Mouse (Mus musculus): ENCODE measurements around the gene Cstb. TPM values are rescaled to one million over a fixed set of nuclear protein-coding genes. Genes with fewer than 3 reads are reported as not detected.

The Cstb gene
- polyA plus RNA-seq, 1 experiment from 2014 or later: 490 TPM

DNA sequence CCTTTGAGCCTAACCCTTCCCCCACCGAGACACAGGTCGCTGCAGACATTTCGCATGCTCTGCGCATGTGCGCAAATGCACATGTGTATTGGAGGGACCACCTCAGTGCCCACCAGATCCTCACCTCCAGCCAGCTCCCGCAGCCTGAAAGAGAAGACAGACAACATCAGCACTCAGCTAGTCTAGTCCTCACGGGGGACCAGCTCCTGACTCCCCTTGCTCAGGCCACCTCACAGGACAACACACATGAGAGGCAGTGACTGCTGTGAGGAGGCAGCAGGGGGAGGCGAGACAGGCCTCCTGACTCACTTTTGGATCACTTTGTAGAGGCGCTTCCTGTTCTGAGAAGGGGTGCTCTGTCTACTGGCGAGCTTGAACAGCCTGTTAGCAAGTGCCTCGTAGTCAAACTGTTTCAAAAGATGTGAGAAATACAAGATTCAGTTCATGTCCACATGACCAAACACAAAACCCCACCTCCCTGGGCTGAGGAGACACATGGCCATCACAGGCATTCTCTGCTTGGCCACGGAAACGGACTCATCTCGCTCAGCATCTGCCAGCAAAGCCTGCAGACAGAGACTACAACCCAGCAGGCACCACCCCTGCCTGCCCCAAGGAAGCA lies 23.1 kb upstream of the Cstb start:
- DNase-seq (ENCODE audit: low spot score) (no peak), ATAC-seq (no peak)
- WGBS: 91% methylated on average over 14 of the region's 14 CpGs
- H3K9me3 ChIP-seq (ENCODE audit: low read length): no peaks in the 10 kb centered on the region
- H3K4me2 ChIP-seq (replicated peaks; ENCODE audit: low read depth, low read length): no peak overlapping the region
- peaks cover 53% of the 10 kb centered on the region for H3K36me3 ChIP-seq (ENCODE audit: insufficient read depth, low read length)
- H3K27me3 ChIP-seq (replicated peaks; ENCODE audit: insufficient read depth, low read length): no peaks in the 10 kb centered on the region
- no peak overlapping the region for H3K9ac ChIP-seq (replicated peaks; ENCODE audit: low read depth)
- H3K27ac ChIP-seq (ENCODE audit: low read length): no peak overlapping the region
- TF ChIP-seq CTCF (IDR thresholded peaks at IDR 0.05) (no peak), EP300 (IDR thresholded peaks at IDR 0.05) (no peak)
- no peaks in the 10 kb centered on the region for H3K4me1 ChIP-seq (ENCODE audit: insufficient read depth, low read depth, low read length)
- no peak overlapping the region for H3K4me3 ChIP-seq (ENCODE audit: low read depth, low read length)

DNA sequence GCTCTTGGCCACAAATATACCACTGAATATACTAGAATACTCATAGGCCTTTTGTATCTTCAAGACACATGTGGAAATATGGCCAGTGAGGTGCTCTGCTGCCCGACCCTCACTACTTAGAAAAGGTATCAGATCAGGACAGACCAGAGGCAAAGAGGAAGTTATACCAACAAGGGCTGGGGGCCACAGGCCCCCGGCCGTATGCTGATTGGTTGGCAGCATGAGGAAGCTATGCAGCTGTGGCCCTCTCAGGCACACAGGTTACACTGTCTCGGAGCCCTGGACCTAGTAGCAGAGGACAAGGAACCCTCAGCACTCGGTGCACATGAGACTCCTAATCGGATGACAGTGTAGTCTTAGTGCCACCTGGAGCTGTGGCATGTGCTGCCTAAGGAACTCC lies 19.3 kb upstream of the Cstb start:
- Histone ChIP-seq H3K9ac (replicated peaks; ENCODE audit: low read depth) (no peak overlapping the region), H3K9me3 (ENCODE audit: low read length) (no peaks in the 10 kb centered on the region), H3K27ac (ENCODE audit: low read length) (no peak overlapping the region), H3K4me3 (ENCODE audit: low read depth, low read length) (no peak overlapping the region), H3K4me1 (ENCODE audit: insufficient read depth, low read depth, low read length) (no peaks in the 10 kb centered on the region), H3K36me3 (ENCODE audit: insufficient read depth, low read length) (peaks cover 62% of the 10 kb centered on the region), H3K27me3 (replicated peaks; ENCODE audit: insufficient read depth, low read length) (no peaks in the 10 kb centered on the region), H3K4me2 (replicated peaks; ENCODE audit: low read depth, low read length) (no peak overlapping the region)
- 88% methylated on average over 6 of the region's 6 CpGs for whole genome bisulfite sequencing
- TF ChIP-seq CTCF (IDR thresholded peaks at IDR 0.05): no peak
- no peak for TF ChIP-seq EP300 (IDR thresholded peaks at IDR 0.05)
- DNase-seq (ENCODE audit: low spot score): no peak
- no peak for ATAC-seq

DNA sequence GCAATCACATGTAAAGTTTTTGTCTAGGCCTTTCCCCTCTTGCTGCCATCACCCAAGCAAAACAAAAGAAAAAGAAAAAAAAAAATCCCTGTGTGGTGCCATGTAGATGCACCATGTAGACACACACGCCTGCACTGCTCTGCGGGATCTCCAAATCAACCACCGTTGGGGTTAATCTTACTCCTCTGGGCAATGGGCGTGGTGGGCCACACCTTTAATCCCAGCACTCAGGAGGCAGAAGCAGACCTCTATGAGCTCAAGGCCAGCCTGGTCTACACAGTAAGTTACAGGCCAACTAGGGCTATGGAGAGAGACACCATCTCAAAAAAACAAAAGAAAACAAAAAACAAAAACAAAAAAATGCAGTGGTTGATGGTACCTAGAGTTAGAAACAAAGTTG lies 18.3 kb upstream of the Cstb start:
- WGBS: 88% methylated on average over 4 of the region's 4 CpGs
- Histone ChIP-seq H3K4me1 (ENCODE audit: insufficient read depth, low read depth, low read length) (no peaks in the 10 kb centered on the region), H3K4me3 (ENCODE audit: low read depth, low read length) (no peak overlapping the region), H3K27ac (ENCODE audit: low read length) (no peak overlapping the region), H3K4me2 (replicated peaks; ENCODE audit: low read depth, low read length) (no peak overlapping the region), H3K9ac (replicated peaks; ENCODE audit: low read depth) (no peak overlapping the region), H3K9me3 (ENCODE audit: low read length) (no peaks in the 10 kb centered on the region), H3K36me3 (ENCODE audit: insufficient read depth, low read length) (peaks cover 53% of the 10 kb centered on the region), H3K27me3 (replicated peaks; ENCODE audit: insufficient read depth, low read length) (no peaks in the 10 kb centered on the region)
- ATAC-seq (no peak), DNase-seq (ENCODE audit: low spot score) (no peak)
- TF ChIP-seq CTCF (IDR thresholded peaks at IDR 0.05) (no peak), EP300 (IDR thresholded peaks at IDR 0.05) (no peak)

DNA sequence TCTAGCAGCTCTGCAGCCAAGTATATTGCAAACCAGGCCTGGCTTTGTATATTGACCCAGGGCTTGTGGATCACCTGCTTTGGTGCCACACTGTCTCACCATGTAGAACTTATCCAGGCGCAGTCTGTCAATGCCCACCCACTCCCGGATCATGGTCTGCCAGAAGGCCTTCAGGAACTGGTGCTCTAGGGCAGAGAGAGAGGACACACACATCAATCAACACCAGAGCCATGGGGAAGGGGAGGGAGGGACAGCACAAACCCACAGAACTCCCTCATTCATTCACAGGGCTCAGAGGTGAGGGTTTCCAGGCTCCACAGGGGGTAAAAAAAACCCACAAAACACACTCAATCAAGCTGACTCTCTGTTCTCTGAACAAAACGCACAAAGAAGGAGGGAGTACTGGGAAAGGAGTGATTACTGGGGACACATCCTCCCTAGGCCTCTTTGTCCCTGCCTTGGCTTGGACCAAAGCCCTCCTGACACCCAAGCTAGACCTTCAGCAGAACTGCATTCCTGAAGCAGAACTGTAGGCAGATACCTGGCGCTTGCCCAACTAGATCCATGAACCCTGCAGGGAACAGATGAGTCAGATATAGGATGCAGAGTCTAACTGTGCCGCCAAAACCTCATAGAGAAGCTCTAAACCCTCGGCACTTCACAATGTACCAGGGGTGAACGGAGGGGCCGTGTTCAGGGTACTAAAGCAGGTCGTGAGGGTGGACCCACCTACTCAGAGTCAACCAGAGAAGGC lies 16.3 kb upstream of the Cstb start:
- no peak overlapping the region for H3K9ac ChIP-seq (replicated peaks; ENCODE audit: low read depth)
- ATAC-seq (no peak), DNase-seq (ENCODE audit: low spot score) (no peak)
- no peaks in the 10 kb centered on the region for H3K27me3 ChIP-seq (replicated peaks; ENCODE audit: insufficient read depth, low read length)
- no peaks in the 10 kb centered on the region for H3K4me1 ChIP-seq (ENCODE audit: insufficient read depth, low read depth, low read length)
- H3K4me3 ChIP-seq (ENCODE audit: low read depth, low read length): no peak overlapping the region
- WGBS: 86% methylated on average over 9 of the region's 9 CpGs
- TF ChIP-seq CTCF (IDR thresholded peaks at IDR 0.05) (no peak), EP300 (IDR thresholded peaks at IDR 0.05) (no peak)
- no peaks in the 10 kb centered on the region for H3K9me3 ChIP-seq (ENCODE audit: low read length)
- no peak overlapping the region for H3K27ac ChIP-seq (ENCODE audit: low read length)
- H3K4me2 ChIP-seq (replicated peaks; ENCODE audit: low read depth, low read length): no peak overlapping the region
- peaks cover 33% of the 10 kb centered on the region for H3K36me3 ChIP-seq (ENCODE audit: insufficient read depth, low read length)

DNA sequence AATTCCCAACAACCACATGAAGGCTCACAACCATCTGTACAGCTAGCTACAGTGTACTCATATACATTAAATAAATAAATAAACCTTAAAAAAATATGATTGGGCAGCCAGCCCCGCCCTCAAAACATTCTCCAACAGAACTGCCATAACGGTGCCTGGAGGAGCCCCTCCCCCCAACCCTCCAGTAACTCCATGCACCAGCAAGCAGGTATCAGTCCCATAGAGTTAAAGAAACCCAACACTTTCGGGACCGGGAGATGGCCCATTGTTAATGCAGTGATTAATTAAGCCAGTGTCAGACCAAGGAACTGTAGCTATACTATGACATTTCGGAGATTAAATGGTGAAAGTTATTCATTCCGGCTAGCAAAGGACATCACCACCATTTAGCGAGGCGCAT lies 13.6 kb upstream of the Cstb start:
- ATAC-seq (no peak), DNase-seq (ENCODE audit: low spot score) (peak; percentile 25)
- H3K9ac ChIP-seq (replicated peaks; ENCODE audit: low read depth): peak overlapping the region; percentile 82
- H3K4me1 ChIP-seq (ENCODE audit: insufficient read depth, low read depth, low read length): no peaks in the 10 kb centered on the region
- TF ChIP-seq EP300 (IDR thresholded peaks at IDR 0.05) (no peak), CTCF (IDR thresholded peaks at IDR 0.05) (no peak)
- H3K9me3 ChIP-seq (ENCODE audit: low read length): no peaks in the 10 kb centered on the region
- H3K27ac ChIP-seq (ENCODE audit: low read length): peak overlapping the region; percentile 91; the same call in 1 of the 2 replicates
- H3K27me3 ChIP-seq (replicated peaks; ENCODE audit: insufficient read depth, low read length): no peaks in the 10 kb centered on the region
- peak overlapping the region; percentile 88 for H3K4me3 ChIP-seq (ENCODE audit: low read depth, low read length)
- H3K4me2 ChIP-seq (replicated peaks; ENCODE audit: low read depth, low read length): peak overlapping the region; percentile 78
- 13% methylated on average over 8 of the region's 8 CpGs for WGBS
- H3K36me3 ChIP-seq (ENCODE audit: insufficient read depth, low read length): peaks cover 12% of the 10 kb centered on the region; the same call in 1 of the 2 replicates

DNA sequence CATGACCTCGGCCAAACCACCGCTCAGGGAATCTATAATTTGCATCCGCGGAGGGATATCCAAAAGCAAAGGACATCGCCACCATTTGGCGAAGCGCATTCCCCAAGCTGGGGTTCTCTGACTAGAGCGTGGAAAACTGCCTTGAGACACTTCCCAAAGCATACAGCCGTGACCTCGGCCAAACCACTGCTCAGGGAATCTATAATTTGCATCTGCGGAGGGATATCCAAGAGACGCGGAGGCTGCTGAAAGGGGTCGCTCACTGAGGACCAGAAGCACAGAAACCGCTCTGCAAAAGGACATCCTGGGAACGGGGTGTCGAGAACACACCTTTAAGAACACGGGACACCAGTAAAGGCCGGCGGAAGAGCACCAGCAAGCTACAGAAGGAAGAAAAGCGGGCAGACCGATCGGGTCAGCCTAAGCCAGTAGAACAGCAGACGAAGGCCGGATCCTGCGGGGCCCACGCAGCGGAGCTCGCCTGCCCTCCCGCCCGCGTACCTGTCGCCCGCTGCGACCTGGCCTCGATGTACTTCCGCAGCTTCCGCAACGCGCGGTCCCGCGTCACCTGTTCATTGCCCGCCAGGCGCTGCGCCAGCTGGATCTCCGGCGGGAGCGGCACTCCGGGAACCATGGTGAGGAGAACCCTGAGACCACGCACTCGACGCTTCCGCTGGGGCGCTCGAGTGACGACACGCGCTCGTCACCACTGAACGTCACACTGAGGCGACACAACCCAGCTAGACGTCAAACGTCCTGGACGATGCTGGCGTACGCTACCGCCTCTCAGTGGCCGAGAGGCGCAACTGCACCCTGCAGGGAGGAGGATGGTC lies 12.9 kb upstream of the Cstb start, which contains the start of gene Rrp1:
Gene Rrp1 (minus strand): TSS at position 725 of the 833 bp plus-strand sequence.
- Histone ChIP-seq H3K9ac (replicated peaks; ENCODE audit: low read depth) (peak within 1 kb of the TSS; percentile 82), H3K4me3 (ENCODE audit: low read depth, low read length) (peak within 1 kb of the TSS; percentile 88), H3K4me1 (ENCODE audit: insufficient read depth, low read depth, low read length) (no peaks in the 10 kb centered on the region), H3K36me3 (ENCODE audit: insufficient read depth, low read length) (peaks cover 12% of the 10 kb centered on the region; the same call in 1 of the 2 replicates), H3K9me3 (ENCODE audit: low read length) (no peaks in the 10 kb centered on the region), H3K27ac (ENCODE audit: low read length) (peak within 1 kb of the TSS; percentile 91), H3K27me3 (replicated peaks; ENCODE audit: insufficient read depth, low read length) (no peaks in the 10 kb centered on the region), H3K4me2 (replicated peaks; ENCODE audit: low read depth, low read length) (peak within 1 kb of the TSS; percentile 78)
- under 1% methylated on average over 70 of the region's 70 CpGs for WGBS
- ATAC-seq (peak; percentile 95), DNase-seq (ENCODE audit: low spot score) (peak; percentile 94)
- TF ChIP-seq EP300 (IDR thresholded peaks at IDR 0.05) (no peak), CTCF (IDR thresholded peaks at IDR 0.05) (peak; percentile 100)

Data from lung, postnatal 0 days (tissue).